Mouse (Mus musculus): ENCODE results near the gene Ccr4. TPM values are rescaled to one million over a fixed set of nuclear protein-coding genes. Genes with fewer than 3 reads are reported as not detected.
A peak's percentile ranks its signal among the peaks of the same experiment; 100 is the strongest.
"Not testable (repeated sequence)": the region's sequence is repeated elsewhere in the genome, so short reads cannot be mapped to it uniquely, and the experiment has no call there.

Gene Ccr4
- polyA plus RNA-seq, 1 experiment from 2014 or later, result not detected

DNA sequence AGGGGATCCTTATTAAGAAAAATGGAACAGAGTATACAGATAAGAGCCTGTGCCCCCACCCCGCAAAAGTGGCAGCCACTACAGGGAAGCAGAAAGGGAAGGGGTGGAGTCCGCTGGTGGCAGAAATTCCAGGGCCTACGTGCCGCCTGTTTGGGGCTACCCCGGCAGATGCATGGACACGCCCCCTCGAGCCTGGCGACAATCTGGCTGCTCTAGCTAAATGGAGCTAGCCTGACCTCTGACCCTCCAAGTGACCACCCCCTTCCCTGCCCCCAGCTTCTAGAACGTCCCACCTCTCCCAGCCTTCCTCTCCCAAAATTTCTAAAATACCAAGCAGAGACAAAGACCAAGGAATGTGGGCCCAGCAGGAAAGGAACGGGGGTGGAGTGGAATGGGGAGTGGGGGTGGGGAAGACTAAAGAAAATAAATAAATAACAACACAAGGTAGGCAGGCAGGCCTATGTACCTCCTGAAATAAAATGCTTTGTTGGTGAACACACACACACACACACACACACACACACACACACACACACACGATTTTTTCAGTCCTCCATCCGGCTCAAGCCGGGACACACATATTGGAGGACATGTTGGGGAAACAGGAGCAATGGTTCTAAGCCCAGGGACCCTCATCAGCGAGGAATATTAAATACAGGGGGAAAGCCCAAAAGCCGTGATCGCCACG, 23.4 kb upstream of the Ccr4 start:
- Histone ChIP-seq H3K27me3 (ENCODE audit: control insufficient read depth, insufficient read depth, low read length) (no peaks in the 10 kb centered on the region), H3K9me3 (ENCODE audit: control insufficient read depth, low read length) (no peaks in the 10 kb centered on the region), H3K4me2 (ENCODE audit: low read depth, low read length, severe bottlenecking) (peak overlapping the region; percentile 27; the same call in 1 of the 2 replicates), H3K4me1 (replicated peaks; ENCODE audit: control insufficient read depth, insufficient read depth, low read length) (peaks cover 28% of the 10 kb centered on the region), H3K9ac (ENCODE audit: low read length) (no peak overlapping the region), H3K27ac (ENCODE audit: low read depth, low read length) (0 out of 2 replicates have a peak overlapping the region, but pooled peaks have one; percentile 41), H3K36me3 (ENCODE audit: control insufficient read depth, insufficient read depth, low read length) (no peaks in the 10 kb centered on the region), H3K4me3 (ENCODE audit: low read depth, low read length) (no peak overlapping the region)
- ATAC-seq (replicated peaks; ENCODE audit: low FRiP score), result peak; percentile 67
- DNase-seq (ENCODE audit: low spot score), result peak; percentile 81
- WGBS, result 5% methylated on average over 17 of the region's 17 CpGs

DNA sequence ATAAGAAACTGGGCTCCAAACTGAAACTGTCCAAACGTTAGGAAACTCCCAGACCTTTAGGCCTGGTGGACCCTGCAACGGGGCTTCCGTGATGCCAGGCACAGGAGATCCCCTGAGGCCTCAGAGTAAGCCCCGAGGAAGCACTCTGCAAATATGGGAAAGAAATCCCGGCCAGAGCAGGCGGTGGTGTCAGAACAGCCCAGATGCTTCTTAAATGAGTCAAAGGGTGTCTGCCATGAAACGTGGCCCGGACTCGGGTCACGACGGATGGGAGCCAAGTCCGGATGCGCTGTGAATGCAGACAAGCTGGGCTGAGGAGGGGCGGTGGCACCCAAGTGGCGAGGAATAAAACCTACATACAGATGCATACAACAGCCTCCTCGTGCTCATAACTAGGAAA, 22.4 kb upstream of the Ccr4 start:
- peaks cover 28% of the 10 kb centered on the region for H3K4me1 ChIP-seq (replicated peaks; ENCODE audit: control insufficient read depth, insufficient read depth, low read length)
- 0 out of 2 replicates have a peak overlapping the region, but pooled peaks have one; percentile 3 for H3K9ac ChIP-seq (ENCODE audit: low read length)
- ATAC-seq (replicated peaks; ENCODE audit: low FRiP score) (peak; percentile 57), DNase-seq (ENCODE audit: low spot score) (peak; percentile 84)
- no peaks in the 10 kb centered on the region for H3K27me3 ChIP-seq (ENCODE audit: control insufficient read depth, insufficient read depth, low read length)
- H3K27ac ChIP-seq (ENCODE audit: low read depth, low read length), result peak overlapping the region; percentile 51; the same call in 1 of the 2 replicates
- no peaks in the 10 kb centered on the region for H3K36me3 ChIP-seq (ENCODE audit: control insufficient read depth, insufficient read depth, low read length)
- no peaks in the 10 kb centered on the region for H3K9me3 ChIP-seq (ENCODE audit: control insufficient read depth, low read length)
- H3K4me2 ChIP-seq (ENCODE audit: low read depth, low read length, severe bottlenecking), result peak overlapping the region; percentile 40; the same call in 1 of the 2 replicates
- H3K4me3 ChIP-seq (ENCODE audit: low read depth, low read length), result no peak overlapping the region
- 1% methylated on average over 16 of the region's 16 CpGs for WGBS

DNA sequence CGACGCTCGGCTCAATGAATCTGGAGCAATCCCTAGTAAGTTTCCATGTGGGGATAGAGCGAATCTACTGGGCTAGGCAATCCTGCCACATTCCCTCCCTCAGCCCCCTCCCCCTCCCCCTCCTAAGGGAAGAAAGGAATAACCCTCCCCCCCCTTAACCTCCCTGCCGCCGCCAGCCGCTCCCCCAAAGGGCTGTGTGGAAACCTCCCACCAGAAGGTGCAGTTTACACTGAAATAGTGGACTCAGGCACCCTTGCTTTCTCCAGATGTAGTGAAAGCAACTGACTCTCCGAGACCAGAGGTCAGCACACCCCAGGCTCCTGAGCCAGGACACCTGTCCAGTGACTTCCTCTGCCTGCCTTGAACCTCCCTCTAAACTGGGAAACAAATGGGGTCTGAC, 21.9 kb upstream of the Ccr4 start:
- peak overlapping the region; percentile 51 for H3K27ac ChIP-seq (ENCODE audit: low read depth, low read length)
- WGBS, result under 1% methylated on average over 8 of the region's 8 CpGs
- H3K4me1 ChIP-seq (replicated peaks; ENCODE audit: control insufficient read depth, insufficient read depth, low read length), result peaks cover 28% of the 10 kb centered on the region
- ATAC-seq (replicated peaks; ENCODE audit: low FRiP score) (0 out of 2 replicates have a peak, but pooled peaks have one; percentile 3), DNase-seq (ENCODE audit: low spot score) (peak; percentile 65)
- no peak overlapping the region for H3K4me3 ChIP-seq (ENCODE audit: low read depth, low read length)
- H3K9ac ChIP-seq (ENCODE audit: low read length), result no peak overlapping the region; the same call in 1 of the 2 replicates
- no peaks in the 10 kb centered on the region for H3K27me3 ChIP-seq (ENCODE audit: control insufficient read depth, insufficient read depth, low read length)
- H3K4me2 ChIP-seq (ENCODE audit: low read depth, low read length, severe bottlenecking), result peak overlapping the region; percentile 40; the same call in 1 of the 2 replicates
- no peaks in the 10 kb centered on the region for H3K36me3 ChIP-seq (ENCODE audit: control insufficient read depth, insufficient read depth, low read length)
- no peaks in the 10 kb centered on the region for H3K9me3 ChIP-seq (ENCODE audit: control insufficient read depth, low read length)

DNA sequence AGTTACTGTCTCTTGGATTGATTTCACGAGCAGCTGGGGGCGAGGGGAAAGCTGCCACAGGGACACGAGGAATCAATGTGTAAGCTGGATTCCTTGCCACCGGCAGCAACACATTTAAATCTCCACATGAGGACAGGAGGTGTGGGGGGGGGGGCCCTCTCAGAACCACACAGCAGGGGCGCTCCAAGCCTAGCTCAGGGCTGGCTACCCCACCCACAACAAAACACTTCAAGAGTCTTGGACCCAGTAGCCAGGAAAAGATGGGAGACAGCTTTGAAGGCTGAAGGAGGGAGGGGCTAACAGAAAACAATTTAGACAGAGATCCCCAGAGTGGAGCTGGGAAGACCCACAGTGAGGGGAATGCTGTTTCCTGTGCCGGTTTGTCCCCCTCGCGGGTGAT, 21.2 kb upstream of the Ccr4 start:
- H3K4me1 ChIP-seq (replicated peaks; ENCODE audit: control insufficient read depth, insufficient read depth, low read length), result peaks cover 25% of the 10 kb centered on the region
- no peaks in the 10 kb centered on the region for H3K36me3 ChIP-seq (ENCODE audit: control insufficient read depth, insufficient read depth, low read length)
- H3K27ac ChIP-seq (ENCODE audit: low read depth, low read length), result peak overlapping the region; percentile 31; the same call in 1 of the 2 replicates
- 6% methylated on average over 8 of the region's 8 CpGs for WGBS
- H3K4me2 ChIP-seq (ENCODE audit: low read depth, low read length, severe bottlenecking), result peak overlapping the region; percentile 11; the same call in 1 of the 2 replicates
- H3K4me3 ChIP-seq (ENCODE audit: low read depth, low read length), result no peak overlapping the region
- H3K27me3 ChIP-seq (ENCODE audit: control insufficient read depth, insufficient read depth, low read length), result no peaks in the 10 kb centered on the region
- no peak; the same call in 1 of the 2 replicates for ATAC-seq (replicated peaks; ENCODE audit: low FRiP score)
- no peaks in the 10 kb centered on the region for H3K9me3 ChIP-seq (ENCODE audit: control insufficient read depth, low read length)
- no peak for DNase-seq (ENCODE audit: low spot score)
- peak overlapping the region; percentile 0; the same call in 1 of the 2 replicates for H3K9ac ChIP-seq (ENCODE audit: low read length)

DNA sequence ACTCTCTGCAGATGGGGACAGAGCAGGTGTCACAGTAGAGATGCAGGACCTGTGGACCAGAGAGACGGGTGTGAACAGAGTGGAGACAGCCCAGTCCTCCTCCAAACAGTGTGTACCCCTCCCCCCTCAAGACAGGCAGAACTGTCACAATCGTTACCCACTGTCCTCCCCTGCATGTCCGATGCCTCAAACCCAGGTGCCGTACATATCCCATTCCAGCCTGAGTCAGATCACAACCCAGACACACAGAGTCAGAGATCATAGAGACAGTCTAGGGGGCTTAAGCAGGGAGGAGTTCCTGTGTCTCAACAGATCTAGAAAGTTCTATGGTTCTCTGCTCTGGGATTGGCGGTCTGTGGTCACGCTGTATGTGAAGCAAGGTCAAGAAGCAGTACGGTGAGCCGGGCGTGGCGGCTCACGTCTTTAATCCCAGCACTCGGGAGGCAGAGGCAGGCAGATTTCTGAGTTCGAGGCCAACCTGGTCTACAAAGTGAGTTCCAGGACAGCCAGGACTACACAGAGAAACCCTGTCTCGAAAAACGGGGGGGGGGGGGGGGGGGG, 20.4 kb upstream of the Ccr4 start:
- no peaks in the 10 kb centered on the region for H3K36me3 ChIP-seq (ENCODE audit: control insufficient read depth, insufficient read depth, low read length)
- H3K4me3 ChIP-seq (ENCODE audit: low read depth, low read length), result no peak overlapping the region
- no peak overlapping the region for H3K9ac ChIP-seq (ENCODE audit: low read length)
- H3K4me2 ChIP-seq (ENCODE audit: low read depth, low read length, severe bottlenecking), result no peak overlapping the region
- peaks cover 24% of the 10 kb centered on the region for H3K4me1 ChIP-seq (replicated peaks; ENCODE audit: control insufficient read depth, insufficient read depth, low read length)
- no peak overlapping the region for H3K27ac ChIP-seq (ENCODE audit: low read depth, low read length)
- ATAC-seq (replicated peaks; ENCODE audit: low FRiP score) (no peak), DNase-seq (ENCODE audit: low spot score) (no peak)
- no peaks in the 10 kb centered on the region for H3K9me3 ChIP-seq (ENCODE audit: control insufficient read depth, low read length)
- 94% methylated on average over 13 of the region's 15 CpGs for WGBS
- no peaks in the 10 kb centered on the region for H3K27me3 ChIP-seq (ENCODE audit: control insufficient read depth, insufficient read depth, low read length)

DNA sequence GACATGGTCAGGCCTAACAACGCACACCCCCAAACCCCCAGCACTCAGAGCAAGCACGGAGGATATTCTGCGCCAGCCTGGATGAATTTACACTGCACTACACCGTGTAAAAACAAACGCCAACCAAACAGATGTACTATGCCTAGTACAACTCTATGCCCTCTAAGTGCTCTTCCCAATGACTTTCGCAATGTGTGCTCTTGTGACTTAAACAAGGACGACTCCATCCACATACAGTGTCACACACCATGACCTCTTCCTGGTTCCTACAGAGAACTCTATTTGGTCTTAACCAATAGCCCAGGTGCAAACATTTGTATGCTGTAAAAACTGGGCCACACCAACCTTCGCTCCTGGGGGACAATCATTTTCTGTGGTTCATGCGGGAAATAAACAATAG, 17.8 kb upstream of the Ccr4 start:
- DNase-seq (ENCODE audit: low spot score) (no peak), ATAC-seq (replicated peaks; ENCODE audit: low FRiP score) (no peak)
- WGBS, result 92% methylated on average over 9 of the region's 9 CpGs
- Histone ChIP-seq H3K27me3 (ENCODE audit: control insufficient read depth, insufficient read depth, low read length) (no peaks in the 10 kb centered on the region), H3K9ac (ENCODE audit: low read length) (no peak overlapping the region), H3K36me3 (ENCODE audit: control insufficient read depth, insufficient read depth, low read length) (no peaks in the 10 kb centered on the region), H3K4me1 (replicated peaks; ENCODE audit: control insufficient read depth, insufficient read depth, low read length) (peaks cover 16% of the 10 kb centered on the region), H3K9me3 (ENCODE audit: control insufficient read depth, low read length) (no peaks in the 10 kb centered on the region), H3K27ac (ENCODE audit: low read depth, low read length) (no peak overlapping the region), H3K4me2 (ENCODE audit: low read depth, low read length, severe bottlenecking) (no peak overlapping the region), H3K4me3 (ENCODE audit: low read depth, low read length) (no peak overlapping the region)

DNA sequence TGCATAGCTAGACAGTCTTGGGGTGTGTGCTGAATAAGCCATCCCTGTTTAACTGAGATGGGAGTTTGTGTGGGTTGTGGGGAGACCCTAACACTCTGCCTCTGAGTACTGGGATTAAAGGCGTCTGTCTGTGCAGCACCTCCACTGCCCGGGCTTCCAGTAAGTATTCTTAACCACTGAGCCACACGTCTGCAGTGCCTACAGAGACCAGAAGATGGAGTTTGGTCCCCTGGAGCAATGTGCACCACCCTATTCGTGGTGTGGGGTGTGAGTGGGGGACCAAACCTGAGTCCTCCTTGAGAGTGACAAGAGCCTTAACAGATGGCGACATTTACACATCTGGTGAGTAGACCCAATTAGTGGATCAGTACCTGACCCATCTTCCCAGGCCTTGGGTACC, 17.3 kb upstream of the Ccr4 start:
- Histone ChIP-seq H3K36me3 (ENCODE audit: control insufficient read depth, insufficient read depth, low read length) (no peaks in the 10 kb centered on the region), H3K4me2 (ENCODE audit: low read depth, low read length, severe bottlenecking) (no peak overlapping the region), H3K27ac (ENCODE audit: low read depth, low read length) (no peak overlapping the region), H3K27me3 (ENCODE audit: control insufficient read depth, insufficient read depth, low read length) (no peaks in the 10 kb centered on the region), H3K9me3 (ENCODE audit: control insufficient read depth, low read length) (no peaks in the 10 kb centered on the region), H3K4me1 (replicated peaks; ENCODE audit: control insufficient read depth, insufficient read depth, low read length) (peaks cover 16% of the 10 kb centered on the region), H3K9ac (ENCODE audit: low read length) (no peak overlapping the region), H3K4me3 (ENCODE audit: low read depth, low read length) (no peak overlapping the region)
- DNase-seq (ENCODE audit: low spot score), result no peak
- WGBS, result 55% methylated on average over 5 of the region's 5 CpGs
- no peak for ATAC-seq (replicated peaks; ENCODE audit: low FRiP score)

DNA sequence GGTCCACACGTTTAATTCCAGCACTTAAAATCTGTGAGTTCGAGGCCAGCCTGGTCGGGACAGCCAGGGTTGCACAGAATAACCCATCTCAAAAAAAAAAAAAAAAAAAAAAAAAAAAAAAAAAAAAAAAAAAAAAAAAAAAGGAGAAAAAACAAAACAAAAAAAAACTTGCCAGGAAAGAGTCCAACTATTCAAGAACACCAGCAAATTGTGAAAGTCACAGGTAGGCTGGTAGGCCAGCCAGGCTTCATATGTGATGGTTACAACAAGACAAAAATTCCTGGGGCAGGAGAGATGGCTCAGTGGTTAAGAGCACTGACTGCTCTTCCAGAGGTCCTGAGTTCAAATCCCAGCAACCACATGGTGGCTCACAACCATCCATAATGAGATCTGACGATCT, 15.8 kb upstream of the Ccr4 start:
- H3K9me3 ChIP-seq (ENCODE audit: control insufficient read depth, low read length); H3K4me1 ChIP-seq (replicated peaks; ENCODE audit: control insufficient read depth, insufficient read depth, low read length); H3K4me2 ChIP-seq (ENCODE audit: low read depth, low read length, severe bottlenecking); H3K27ac ChIP-seq (ENCODE audit: low read depth, low read length); H3K27me3 ChIP-seq (ENCODE audit: control insufficient read depth, insufficient read depth, low read length); H3K36me3 ChIP-seq (ENCODE audit: control insufficient read depth, insufficient read depth, low read length); ATAC-seq (replicated peaks; ENCODE audit: low FRiP score); H3K4me3 ChIP-seq (ENCODE audit: low read depth, low read length); DNase-seq (ENCODE audit: low spot score); H3K9ac ChIP-seq (ENCODE audit: low read length): not testable (repeated sequence)
- 80% methylated on average over 4 of the region's 4 CpGs for WGBS
